Mouse (Mus musculus): ENCODE data around the gene Rtn4r. TPM values are rescaled to one million over a fixed set of nuclear protein-coding genes. Genes with fewer than 3 reads are reported as not detected.

The Rtn4r gene
- polyA plus RNA-seq, 2 experiments from 2014 or later: not detected

GRCm38 (mm10) chr16:18159255-18159654, 31.8 kb downstream of the Rtn4r start:
- ATAC-seq: no peak

GRCm38 (mm10) chr16:18159778-18160177, 32.3 kb downstream of the Rtn4r start:
- no peak for ATAC-seq

- no peak for ATAC-seq
These were observed 33.1 kb downstream of the Rtn4r start for GRCm38 (mm10) chr16:18160514-18160913.

- ATAC-seq: no peak
These were observed 33.7 kb downstream of the Rtn4r start for GRCm38 (mm10) chr16:18161190-18161589.

- ATAC-seq: no peak
These were observed 37.3 kb downstream of the Rtn4r start for GRCm38 (mm10) chr16:18164642-18165238.

GRCm38 (mm10) chr16:18166613-18167190, 39.3 kb downstream of the Rtn4r start:
- ATAC-seq: no peak

GRCm38 (mm10) chr16:18169156-18169555, 41.7 kb downstream of the Rtn4r start:
- ATAC-seq: no peak

GRCm38 (mm10) chr16:18169776-18170175, 42.3 kb downstream of the Rtn4r start:
- ATAC-seq: no peak

GRCm38 (mm10) chr16:18172266-18172855, 44.9 kb downstream of the Rtn4r start:
- ATAC-seq: no peak

- no peak for ATAC-seq
These were observed 45.8 kb downstream of the Rtn4r start for GRCm38 (mm10) chr16:18173231-18173630.

- ATAC-seq: no peak
These were observed 46.3 kb downstream of the Rtn4r start for GRCm38 (mm10) chr16:18173788-18174187.

- no peak for ATAC-seq
These were observed 48.5 kb downstream of the Rtn4r start for GRCm38 (mm10) chr16:18175817-18176541.

- no peak for ATAC-seq
These were observed 49.3 kb downstream of the Rtn4r start for GRCm38 (mm10) chr16:18176758-18177157.

GRCm38 (mm10) chr16:18179591-18179990, 52.1 kb downstream of the Rtn4r start:
- no peak for ATAC-seq

GRCm38 (mm10) chr16:18181398-18181797, 54.0 kb downstream of the Rtn4r start:
- ATAC-seq: no peak

- no peak for ATAC-seq
These were observed 55.3 kb downstream of the Rtn4r start for GRCm38 (mm10) chr16:18182766-18183165.

- ATAC-seq: no peak
These were observed 58.4 kb downstream of the Rtn4r start for GRCm38 (mm10) chr16:18185715-18186449.

- ATAC-seq: no peak
These were observed 59.4 kb downstream of the Rtn4r start for GRCm38 (mm10) chr16:18186798-18187197.

GRCm38 (mm10) chr16:18187221-18187620, 59.8 kb downstream of the Rtn4r start:
- ATAC-seq: no peak

GRCm38 (mm10) chr16:18191006-18191405, 63.6 kb downstream of the Rtn4r start:
- no peak for ATAC-seq

GRCm38 (mm10) chr16:18194208-18194985, 67.0 kb downstream of the Rtn4r start:
- no peak for ATAC-seq

- ATAC-seq: no peak
These were observed 67.6 kb downstream of the Rtn4r start for GRCm38 (mm10) chr16:18195068-18195467.
